16 mouse cellular contexts compared by ENCODE assay signal in the genomic region with DNA sequence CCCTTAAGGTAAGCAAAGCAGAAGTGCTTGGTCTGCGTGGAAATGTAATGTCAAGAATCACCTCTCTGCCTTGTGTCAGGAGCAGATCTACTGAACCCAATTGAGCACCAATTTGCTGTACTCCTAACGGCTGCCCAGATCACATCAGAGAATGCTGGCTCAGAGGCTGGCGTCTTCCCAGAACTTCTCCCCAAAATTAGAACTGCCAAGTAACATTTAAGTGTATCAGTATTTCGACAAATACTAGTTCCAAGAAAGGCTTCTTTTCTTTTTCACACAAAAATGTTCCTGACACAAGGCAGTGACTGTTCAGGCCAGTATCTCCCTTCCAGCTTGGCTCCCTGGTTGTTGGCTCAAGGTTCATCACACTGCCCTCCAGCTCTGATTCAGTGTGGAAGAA. TPM values are rescaled to one million over a fixed set of nuclear protein-coding genes. Genes with fewer than 3 reads are reported as not detected.
DNase-seq lines count a peak whose midpoint lies in the region; ATAC-seq lines count a peak whose summit lies in the region.
"Had no signal": no experiment of that assay in that cellular context is flagged by ENCODE, and none has a peak within 500 bp of the region (broad histone marks: within the 10 kb centered on the region; RNA-seq: fewer than 3 reads in every experiment).

No protein-coding gene starts in this region.

- no peaks in the 10 kb centered on the region for H3K27me3 ChIP-seq in limb, embryonic 13.5 days
- H3K27me3 ChIP-seq in limb, embryonic 10.5 days (ENCODE audit: low read depth, poor library complexity, severe bottlenecking), result no peaks in the 10 kb centered on the region
- H3K27me3 ChIP-seq: forebrain, embryonic 13.5 days; neural tube, embryonic 13.5 days had no signal

- ATAC-seq in limb, embryonic 13.5 days (ENCODE audit: low FRiP score, low read depth), result no peak
- ATAC-seq: forebrain, embryonic 13.5 days had no signal

- H3K36me3 ChIP-seq in limb, embryonic 13.5 days, result no peaks in the 10 kb centered on the region
- no peaks in the 10 kb centered on the region for H3K36me3 ChIP-seq in limb, embryonic 10.5 days
- H3K36me3 ChIP-seq: midbrain, embryonic 10.5 days; neural tube, embryonic 13.5 days had no signal

- no peak overlapping the region for H3K9ac ChIP-seq in limb, embryonic 13.5 days
- H3K9ac ChIP-seq: forebrain, embryonic 13.5 days; neural tube, embryonic 13.5 days had no signal

- H3K9me3 ChIP-seq in limb, embryonic 13.5 days, result no peaks in the 10 kb centered on the region
- no peaks in the 10 kb centered on the region for H3K9me3 ChIP-seq in limb, embryonic 10.5 days (replicated peaks)
- H3K9me3 ChIP-seq: forebrain, embryonic 13.5 days; midbrain, embryonic 10.5 days; neural tube, embryonic 13.5 days had no signal

- H3K4me2 ChIP-seq in limb, embryonic 13.5 days (replicated peaks), result no peak overlapping the region
- H3K4me2 ChIP-seq: forebrain, embryonic 13.5 days; liver, embryonic 11.5 days; neural tube, embryonic 13.5 days had no signal

- no peak overlapping the region for H3K4me3 ChIP-seq in limb, embryonic 13.5 days
- H3K4me3 ChIP-seq in limb, embryonic 10.5 days, result no peak overlapping the region
- H3K4me3 ChIP-seq: forebrain, embryonic 13.5 days; midbrain, embryonic 10.5 days; neural tube, embryonic 13.5 days had no signal

- 76% methylated on average over 4 of the region's 4 CpGs for WGBS in limb, embryonic 13.5 days
- 85% methylated on average over 4 of the region's 4 CpGs for WGBS in limb, embryonic 10.5 days

- DNase-seq in cerebellum, postnatal 10 days, result peak; percentile 13 to 19
- DNase-seq in cerebellum, postnatal 36 days, result no peak
- no peak for DNase-seq in limb, embryonic 10.5 days (ENCODE audit: low spot score)
- peak; percentile 29 for DNase-seq in layer of hippocampus, adult 9-11 months
- DNase-seq in telencephalon, adult 2 months (ENCODE audit: low read depth, low spot score), result peak; percentile 38
- DNase-seq in adrenal gland, adult 18-20 months (ENCODE audit: low spot score in 2 of 2), result no peak
- no peak for DNase-seq in cerebellum, postnatal 25 days
- DNase-seq: adrenal gland, postnatal 25 days; cerebellum, adult 9-11 months; kidney, postnatal 36 days had no signal

- peaks cover 6% of the 10 kb centered on the region; the same call in 1 of the 2 replicates for H3K4me1 ChIP-seq in limb, embryonic 13.5 days
- H3K4me1 ChIP-seq in limb, embryonic 10.5 days, result no peaks in the 10 kb centered on the region
- H3K4me1 ChIP-seq: forebrain, embryonic 13.5 days; midbrain, embryonic 10.5 days; neural tube, embryonic 13.5 days had no signal

- H3K27ac ChIP-seq in limb, embryonic 13.5 days, result peak overlapping the region; percentile 28; the same call in 1 of the 2 replicates
- no peak overlapping the region for H3K27ac ChIP-seq in limb, embryonic 10.5 days
- H3K27ac ChIP-seq: forebrain, embryonic 13.5 days; midbrain, embryonic 10.5 days; neural tube, embryonic 13.5 days had no signal

RNA-seq across cellular contexts. Expression of gene Ppp1r1c, which starts 52.4 kb away (rescaled TPM):
- 0.10 and 0.24 TPM in 2 replicates for polyA plus RNA-seq in limb, embryonic 13.5 days (2015; fragmentation: Nextera tagmentation; extraction: Ambion mirVana)
- polyA plus RNA-seq in limb, embryonic 10.5 days (2016; fragmentation: Nextera tagmentation; extraction: Ambion mirVana), result not detected in 2 replicates
- not detected for total RNA-seq in adrenal gland, adult 18-20 months (2021)
- total RNA-seq: adrenal gland, postnatal 25 days; MEL had no signal

Comparison
In these comparisons a context has a peak if more than half of its experiments do, and no peak if none do; other contexts are left out.
1. DNase-seq: peak in cerebellum, postnatal 10 days (2 of 2), layer of hippocampus, adult 9-11 months (single experiment) and telencephalon, adult 2 months (single experiment); none in cerebellum, postnatal 36 days (0 of 2), limb, embryonic 10.5 days (single experiment), adrenal gland, adult 18-20 months (0 of 2) and cerebellum, postnatal 25 days (0 of 2).